Mouse (Mus musculus) myocyte (in vitro differentiated cells): ENCODE measurements around the gene Tnpo3.

ENCODE experiments used
- CEBPB ChIP-seq: IDR thresholded peaks from 2 replicates; pipeline ENCODE4 v1.6.1; 2011; ENCODE audit warnings: mild to moderate bottlenecking, moderate library complexity; ENCODE audit not compliant: poor library complexity, insufficient read depth, severe bottlenecking
- E2F4 ChIP-seq: IDR thresholded peaks from one replicate; pipeline ENCODE4 v1.6.1; 2011; ENCODE audit warnings: mild to moderate bottlenecking, control low read depth, moderate library complexity; ENCODE audit not compliant: insufficient read depth
- POLR2A ChIP-seq: IDR thresholded peaks from one replicate; pipeline ENCODE4 v1.6.1; 2011; ENCODE audit warnings: low read depth, mild to moderate bottlenecking, control low read depth, moderate library complexity; ENCODE audit not compliant: insufficient read length
- TCF12 ChIP-seq: IDR thresholded peaks from one replicate; pipeline ENCODE4 v1.6.1; 2011; ENCODE audit warnings: mild to moderate bottlenecking, control low read depth; ENCODE audit not compliant: poor library complexity, insufficient read depth, severe bottlenecking
- USF1 ChIP-seq: IDR thresholded peaks from one replicate; pipeline ENCODE4 v1.6.1; 2011; ENCODE audit warnings: low read depth, mild to moderate bottlenecking, control low read depth, moderate library complexity

DNA sequence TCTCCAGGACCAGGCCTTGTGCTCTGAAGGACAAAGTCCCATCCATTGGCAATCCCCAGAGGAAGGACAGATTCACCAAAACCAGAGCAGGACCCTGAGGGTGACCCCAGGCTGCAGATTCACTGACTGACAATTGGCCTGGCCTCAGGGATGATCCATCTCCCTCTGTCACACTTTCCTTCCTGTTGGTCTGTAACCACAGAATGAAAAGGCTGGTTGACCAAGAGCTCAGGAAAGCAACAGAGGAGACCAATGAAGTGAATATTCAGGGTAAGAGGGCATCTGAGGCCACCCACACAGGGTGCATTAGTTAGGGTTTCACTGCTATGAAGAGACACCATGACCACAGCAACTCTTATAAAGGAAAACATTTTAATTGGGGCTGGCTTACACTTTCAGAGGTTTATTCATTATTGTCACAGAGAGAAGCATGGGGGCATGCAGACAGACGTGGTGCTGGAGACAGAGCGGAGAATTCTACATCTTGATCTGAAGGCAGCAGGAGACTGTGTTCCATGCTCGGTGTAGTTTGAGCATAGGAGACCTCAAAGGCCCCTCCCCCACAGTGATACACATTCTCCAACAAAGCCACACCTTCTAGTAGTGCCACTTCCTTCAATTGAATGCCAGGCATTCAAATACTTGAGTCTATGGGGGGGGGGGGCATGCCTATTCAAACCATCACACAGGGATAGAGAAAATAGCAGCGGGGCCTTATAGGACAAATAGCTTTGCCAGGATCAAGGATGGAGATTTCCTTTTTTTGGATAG is 26.8 kb upstream of the Tnpo3 start:
- TF ChIP-seq USF1 = no peak
- no peak for TF ChIP-seq E2F4
- TF ChIP-seq POLR2A = no peak
- no peak for TF ChIP-seq TCF12
- TF ChIP-seq CEBPB = no peak
